ENCODE assay signal across 25 mouse cellular contexts in genomic region chr3:68656607-68657352, GRCm38 (mm10). TPM values are rescaled to one million over a fixed set of nuclear protein-coding genes. Genes with fewer than 3 reads are reported as not detected.
DNase-seq lines count a peak whose midpoint lies in the region; ATAC-seq and TF ChIP-seq lines count a peak whose summit lies in the region.
"Had no signal": no experiment of that assay in that cellular context is flagged by ENCODE, and none has a peak within 500 bp of the region (broad histone marks: within the 10 kb centered on the region; RNA-seq: fewer than 3 reads in every experiment).

No protein-coding gene starts in this region.

- no peaks in the 10 kb centered on the region for H3K36me3 ChIP-seq in kidney, embryonic 14.5 days (ENCODE audit: control insufficient read depth, insufficient read depth, low read length)
- no peaks in the 10 kb centered on the region for H3K36me3 ChIP-seq in C2C12 (ENCODE audit: control insufficient read depth, insufficient read depth)
- no peaks in the 10 kb centered on the region for H3K36me3 ChIP-seq in kidney, postnatal 0 days (ENCODE audit: insufficient read depth, low read length)
- no peaks in the 10 kb centered on the region for H3K36me3 ChIP-seq in hindbrain, postnatal 0 days (ENCODE audit: insufficient read depth, low read length)
- H3K36me3 ChIP-seq: embryonic facial prominence, embryonic 12.5 days; limb, embryonic 10.5 days; midbrain, embryonic 12.5 days had no signal

- H3K27me3 ChIP-seq in kidney, embryonic 14.5 days (ENCODE audit: control insufficient read depth, insufficient read depth, low read length) = no peaks in the 10 kb centered on the region
- no peaks in the 10 kb centered on the region for H3K27me3 ChIP-seq in C2C12 (ENCODE audit: control insufficient read depth, insufficient read depth, insufficient read length)
- H3K27me3 ChIP-seq in kidney, postnatal 0 days (ENCODE audit: insufficient read depth, low read length) = no peaks in the 10 kb centered on the region
- no peaks in the 10 kb centered on the region for H3K27me3 ChIP-seq in hindbrain, postnatal 0 days (ENCODE audit: insufficient read depth, low read length)
- H3K27me3 ChIP-seq: embryonic facial prominence, embryonic 12.5 days; forebrain, embryonic 13.5 days; midbrain, embryonic 12.5 days had no signal

- no peaks in the 10 kb centered on the region for H3K9me3 ChIP-seq in kidney, embryonic 14.5 days (ENCODE audit: control insufficient read depth, low read length)
- H3K9me3 ChIP-seq in kidney, postnatal 0 days (replicated peaks; ENCODE audit: low read length) = no peaks in the 10 kb centered on the region
- H3K9me3 ChIP-seq in hindbrain, postnatal 0 days (ENCODE audit: low read length) = no peaks in the 10 kb centered on the region
- H3K9me3 ChIP-seq: embryonic facial prominence, embryonic 12.5 days; forebrain, embryonic 13.5 days; limb, embryonic 10.5 days; midbrain, embryonic 12.5 days had no signal

- H3K4me3 ChIP-seq in kidney, embryonic 14.5 days (ENCODE audit: low read length) = no peak overlapping the region
- no peak overlapping the region for H3K4me3 ChIP-seq in C2C12 (ENCODE audit: insufficient read depth, poor library complexity, severe bottlenecking)
- no peak overlapping the region for H3K4me3 ChIP-seq in kidney, postnatal 0 days (replicated peaks; ENCODE audit: low read depth, low read length)
- H3K4me3 ChIP-seq in hindbrain, postnatal 0 days (ENCODE audit: low read length) = no peak overlapping the region
- H3K4me3 ChIP-seq: embryonic facial prominence, embryonic 12.5 days; forebrain, embryonic 13.5 days; left cerebral cortex, adult 2 months; limb, embryonic 10.5 days; midbrain, embryonic 12.5 days had no signal

- no peak overlapping the region for H3ac ChIP-seq in C2C12 (ENCODE audit: control insufficient read depth, insufficient read length, low read depth)

- DNase-seq in kidney, adult 11 months = no peak
- DNase-seq in 416B (ENCODE audit: low read depth) = peak; percentile 84
- DNase-seq in kidney, postnatal 0 days (ENCODE audit: low spot score) = peak; percentile 72
- no peak for DNase-seq in hindbrain, postnatal 0 days (ENCODE audit: low spot score)
- no peak for DNase-seq in adrenal gland, postnatal 4 days (ENCODE audit: low spot score in 2 of 2)
- DNase-seq: adrenal gland, postnatal 25 days; cerebellum, adult 11 months; cerebellum, postnatal 10 days; gastrocnemius, adult 2 months; liver; liver, postnatal 0 days; thymus, adult 18-20 months had no signal

- H3K27ac ChIP-seq in kidney, embryonic 14.5 days (ENCODE audit: low read depth, low read length) = no peak overlapping the region
- peak overlapping the region; percentile 36; the same call in 1 of the 2 replicates for H3K27ac ChIP-seq in kidney, postnatal 0 days
- no peak overlapping the region for H3K27ac ChIP-seq in hindbrain, postnatal 0 days
- H3K27ac ChIP-seq: embryonic facial prominence, embryonic 12.5 days; forebrain, embryonic 13.5 days; hindbrain, embryonic 14.5 days; left cerebral cortex, adult 2 months; limb, embryonic 10.5 days; macrophage; midbrain, embryonic 12.5 days had no signal

- TF ChIP-seq CTCF in C2C12 (IDR thresholded peaks at IDR 0.05; ENCODE audit: control insufficient read depth, insufficient read depth, insufficient read length) = no peak
- TF ChIP-seq CTCF in kidney, postnatal 0 days (IDR thresholded peaks at IDR 0.05; ENCODE audit: low read depth) = no peak
- TF ChIP-seq CTCF in hindbrain, postnatal 0 days (IDR thresholded peaks at IDR 0.05; ENCODE audit: low read depth) = no peak

- ATAC-seq in kidney, embryonic 14.5 days (ENCODE audit: low FRiP score, low TSS enrichment) = peak; percentile 49; the same call in 1 of the 2 replicates
- ATAC-seq in kidney, postnatal 0 days (replicated peaks; ENCODE audit: low FRiP score, low read depth) = no peak
- ATAC-seq in hindbrain, postnatal 0 days = no peak
- ATAC-seq: forebrain, embryonic 13.5 days; liver, postnatal 0 days; lung, postnatal 0 days had no signal

- H3K4me1 ChIP-seq in kidney, embryonic 14.5 days (ENCODE audit: control insufficient read depth, insufficient read depth, low read length) = no peaks in the 10 kb centered on the region
- H3K4me1 ChIP-seq in kidney, postnatal 0 days (replicated peaks; ENCODE audit: insufficient read depth, low read length) = no peaks in the 10 kb centered on the region; the same call in 1 of the 2 replicates
- H3K4me1 ChIP-seq in hindbrain, postnatal 0 days (ENCODE audit: insufficient read depth, low read length) = no peaks in the 10 kb centered on the region
- H3K4me1 ChIP-seq: embryonic facial prominence, embryonic 12.5 days; forebrain, embryonic 13.5 days; midbrain, embryonic 12.5 days had no signal

- H3K4me2 ChIP-seq in kidney, embryonic 14.5 days (replicated peaks; ENCODE audit: low read depth, low read length) = no peak overlapping the region
- H3K4me2 ChIP-seq in kidney, postnatal 0 days (ENCODE audit: low read length) = no peak overlapping the region
- H3K4me2 ChIP-seq in hindbrain, postnatal 0 days (ENCODE audit: low read depth, low read length) = no peak overlapping the region
- H3K4me2 ChIP-seq: embryonic facial prominence, embryonic 12.5 days; forebrain, embryonic 13.5 days; hindbrain, embryonic 14.5 days; midbrain, embryonic 12.5 days had no signal

- WGBS in kidney, embryonic 14.5 days = 58% methylated on average over 4 of the region's 4 CpGs
- WGBS in kidney, postnatal 0 days = 65% methylated on average over 4 of the region's 4 CpGs
- WGBS in hindbrain, postnatal 0 days = 89% methylated on average over 4 of the region's 4 CpGs

- H3K9ac ChIP-seq in kidney, embryonic 14.5 days (ENCODE audit: low read depth, low read length) = no peak overlapping the region
- H3K9ac ChIP-seq in kidney, postnatal 0 days (ENCODE audit: low read depth, low read length) = no peak overlapping the region
- no peak overlapping the region for H3K9ac ChIP-seq in hindbrain, postnatal 0 days (replicated peaks; ENCODE audit: low read length)
- H3K9ac ChIP-seq: embryonic facial prominence, embryonic 12.5 days; forebrain, embryonic 13.5 days; hindbrain, embryonic 14.5 days; liver, postnatal 0 days; midbrain, embryonic 12.5 days had no signal

- no peaks in the 10 kb centered on the region for H3K79me3 ChIP-seq in C2C12 (ENCODE audit: low read depth)

- no peaks in the 10 kb centered on the region for H3K79me2 ChIP-seq in C2C12 (ENCODE audit: control insufficient read depth, insufficient read depth)

TF ChIP-seq in C2C12, 6 proteins besides CTCF, POLR2A, EP300 and RAD21:
- TF ChIP-seq FOSL1 (IDR thresholded peaks at IDR 0.05; ENCODE audit: insufficient read depth, low read length, poor library complexity, severe bottlenecking) (no peak), MYOD1 (IDR thresholded peaks at IDR 0.05; ENCODE audit: control insufficient read depth, insufficient read length, low read depth) (peak; percentile 78)

RNA-seq across cellular contexts. Expression of gene Il12a, which starts 33.7 kb away (rescaled TPM):
- polyA plus RNA-seq in kidney, embryonic 14.5 days (2014; fragmentation: Nextera tagmentation; extraction: Ambion mirVana) = 0.20 and 0.47 TPM in 2 replicates
- 0.14 TPM for polyA plus RNA-seq in C2C12 (2012; fragmentation: generic; extraction: Trizol)
- polyA plus RNA-seq in kidney, postnatal 0 days (2015; fragmentation: Nextera tagmentation; extraction: Ambion mirVana) = 0.14 and 0.72 TPM in 2 replicates
- total RNA-seq in hindbrain, postnatal 0 days (2014; rRNA removed) = not detected in 2 replicates
- 0.48 and 0.68 TPM in 2 replicates for polyA plus RNA-seq in hindbrain, postnatal 0 days (2015; fragmentation: Nextera tagmentation; extraction: Ambion mirVana)
- under 1 TPM; 0.45 to 0.48 TPM for total RNA-seq in adrenal gland, postnatal 4 days (2021)
- polyA plus RNA-seq: gonadal fat pad, adult 2 months; heart, embryonic 14.5 days; hindbrain, embryonic 14.5 days; intestine, embryonic 14.5 days; midbrain, embryonic 12.5 days had no signal

Comparison
In these comparisons a context has a peak if more than half of its experiments do, and no peak if none do; other contexts are left out.
1. DNase-seq: peak in 416B (single experiment) and kidney, postnatal 0 days (single experiment); none in kidney, adult 11 months (single experiment), hindbrain, postnatal 0 days (single experiment) and adrenal gland, postnatal 4 days (0 of 2).